ENCODE assay signal across 20 mouse cellular contexts in the genomic region with DNA sequence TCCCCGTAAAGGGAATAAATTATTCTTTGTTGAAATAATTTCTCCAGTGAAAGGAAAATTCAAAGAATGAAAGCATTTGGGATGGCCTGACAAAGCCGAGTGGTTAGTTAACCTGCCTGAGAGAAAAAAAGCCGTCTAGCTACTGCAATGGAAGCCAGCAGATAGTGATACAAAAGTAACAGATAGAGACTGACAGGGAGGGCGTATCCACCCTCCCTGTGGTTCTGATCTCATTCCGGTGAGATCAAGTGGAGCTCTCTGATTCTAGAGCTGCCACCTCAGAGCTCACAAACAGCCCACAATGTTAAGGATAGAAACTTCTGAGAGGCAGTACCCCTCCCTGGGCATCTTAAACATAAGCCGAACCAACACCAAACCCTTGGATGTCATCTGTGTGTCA. TPM values are rescaled to one million over a fixed set of nuclear protein-coding genes. Genes with fewer than 3 reads are reported as not detected.
A peak's percentile ranks its signal among the peaks of the same experiment; 100 is the strongest.
DNase-seq lines count a peak whose midpoint lies in the region; ATAC-seq and TF ChIP-seq lines count a peak whose summit lies in the region.
"Had no signal": no experiment of that assay in that cellular context is flagged by ENCODE, and none has a peak within 500 bp of the region (broad histone marks: within the 10 kb centered on the region; RNA-seq: fewer than 3 reads in every experiment).

No protein-coding gene starts in this region.

- 90% methylated on average over 6 of the region's 6 CpGs for WGBS in cerebellum, adult 2 months

- no peak for TF ChIP-seq CTCF in layer of hippocampus, adult 2 months (conservative IDR thresholded peaks at IDR 0.05)
- no peak for TF ChIP-seq CTCF in cerebellum, adult 2 months (IDR thresholded peaks at IDR 0.05; ENCODE audit: borderline replicate concordance, insufficient read depth, low read depth, low read length)

- no peaks in the 10 kb centered on the region for H3K27me3 ChIP-seq in cerebellum, adult 2 months (ENCODE audit: control insufficient read depth, insufficient read depth, low read length)
- H3K27me3 ChIP-seq: CH12.LX, Patski had no signal

- no peaks in the 10 kb centered on the region for H3K4me1 ChIP-seq in cerebellum, adult 2 months (ENCODE audit: control insufficient read depth, insufficient read depth, low read length)

- TF ChIP-seq POLR2A in cerebellum, adult 2 months (IDR thresholded peaks at IDR 0.05; ENCODE audit: borderline replicate concordance, insufficient read depth, low read length): no peak

- ATAC-seq in megakaryocyte progenitor cell, adult 5-6 weeks (replicated peaks; ENCODE audit: poor library complexity): peak; percentile 56
- 0 out of 2 replicates have a peak, but pooled peaks have one; percentile 66 for ATAC-seq in megakaryocyte-erythroid progenitor cell, adult 5-6 weeks (replicated peaks; ENCODE audit: low FRiP score, low TSS enrichment, poor library complexity, severe bottlenecking)
- ATAC-seq: activated CD4-positive, CD25-positive, alpha-beta regulatory T cell, adult 4 months; CD4-positive, CD25-positive, alpha-beta regulatory T cell, adult 4 months; Patski had no signal

- H3K27ac ChIP-seq in layer of hippocampus, adult 2 months: 0 out of 2 replicates have a peak overlapping the region, but pooled peaks have one; percentile 11
- no peak overlapping the region for H3K27ac ChIP-seq in cerebellum, adult 2 months (ENCODE audit: insufficient read depth, low read length)

- H3K4me3 ChIP-seq in layer of hippocampus, adult 2 months: no peak overlapping the region
- no peak overlapping the region for H3K4me3 ChIP-seq in cerebellum, adult 2 months (replicated peaks; ENCODE audit: insufficient read depth, low read depth, low read length)

- DNase-seq in layer of hippocampus, adult 2 months (ENCODE audit: low spot score in 2 of 2): no peak
- no peak for DNase-seq in layer of hippocampus, adult 18-20 months (ENCODE audit: low spot score in 2 of 2)
- DNase-seq in cerebellum, adult 2 months: no peak
- no peak for DNase-seq in right cerebral cortex, postnatal 10 days (ENCODE audit: low spot score in 2 of 2)
- DNase-seq: adrenal gland, adult 2 months; adrenal gland, adult 8-10 months; adrenal gland, postnatal 10 days; adrenal gland, postnatal 14 days; adrenal gland, postnatal 25 days; adrenal gland, postnatal 36 days; B cell, adult 2 months; cerebellum, adult 11 months; cerebellum, adult 11-12 months; cerebellum, adult 18-20 months had no signal

RNA-seq across cellular contexts. Expression of a gene that starts 23.6 kb away (rescaled TPM):
- total RNA-seq in layer of hippocampus, adult 2 months (2021): 10 to 100 TPM; 46.9 TPM
- total RNA-seq in layer of hippocampus, adult 18-20 months (2021): 10 to 100 TPM; 52.0 to 55.6 TPM
- 44.3 and 46.2 TPM in 2 replicates for total RNA-seq in megakaryocyte progenitor cell, adult 5-6 weeks (2015)
- total RNA-seq in megakaryocyte progenitor cell, adult 5-6 weeks (2017): 73.3 and 75.1 TPM in 2 replicates
- total RNA-seq in megakaryocyte-erythroid progenitor cell, adult 5-6 weeks (2014; fragmentation: Nextera tagmentation): 1.3 and 4.3 TPM in 2 replicates
- 3.4 and 4.4 TPM in 2 replicates for total RNA-seq in megakaryocyte-erythroid progenitor cell, adult 5-6 weeks (2017)
- polyA plus RNA-seq in cerebellum, adult 2 months (2012; rRNA removed): 71.4 and 79.7 TPM in 2 replicates

RNA-seq across cellular contexts. Expression of a gene that starts 33.4 kb away (rescaled TPM):
- 10 to 100 TPM; 32.3 to 35.1 TPM for total RNA-seq in layer of hippocampus, adult 2 months (2021)
- 10 to 100 TPM; 26.3 to 36.5 TPM for total RNA-seq in layer of hippocampus, adult 18-20 months (2021)
- 39.9 and 44.5 TPM in 2 replicates for total RNA-seq in megakaryocyte progenitor cell, adult 5-6 weeks (2015)
- total RNA-seq in megakaryocyte progenitor cell, adult 5-6 weeks (2017): 48.1 and 65.4 TPM in 2 replicates
- total RNA-seq in megakaryocyte-erythroid progenitor cell, adult 5-6 weeks (2014; fragmentation: Nextera tagmentation): 43.6 and 60.8 TPM in 2 replicates
- 23.8 and 37.2 TPM in 2 replicates for total RNA-seq in megakaryocyte-erythroid progenitor cell, adult 5-6 weeks (2017)
- 71.5 and 72.9 TPM in 2 replicates for polyA plus RNA-seq in cerebellum, adult 2 months (2012; rRNA removed)

Comparison
In these comparisons a context has a peak if more than half of its experiments do, and no peak if none do; other contexts are left out.
1. RNA of a gene that starts 23.6 kb away (total RNA-seq): 44.3 to 75.1 TPM in megakaryocyte progenitor cell, adult 5-6 weeks, 52.0 to 55.6 TPM in layer of hippocampus, adult 18-20 months and 46.9 TPM in layer of hippocampus, adult 2 months; 1.3 to 4.4 TPM in megakaryocyte-erythroid progenitor cell, adult 5-6 weeks; every median in the first group is over 4 times any median in the second.